Mouse (Mus musculus) erythroblast, embryonic 14.5 days (primary cell): ENCODE measurements around the gene Trmt13. TPM values are rescaled to one million over a fixed set of nuclear protein-coding genes. Genes with fewer than 3 reads are reported as not detected.

Source experiments
- H3K27me3 ChIP-seq: 2 replicates; pipeline ENCODE4 v1.6.1; 2012; ENCODE audit warnings: inconsistent platforms; ENCODE audit not compliant: control insufficient read depth
- H3K36me3 ChIP-seq: 2 replicates; pipeline ENCODE4 v1.6.1; 2012; ENCODE audit warnings: mild to moderate bottlenecking, inconsistent platforms; ENCODE audit not compliant: control insufficient read depth
- H3K4me1 ChIP-seq: 2 replicates; pipeline ENCODE4 v1.6.1; 2012; ENCODE audit warnings: inconsistent platforms; ENCODE audit not compliant: control insufficient read depth
- H3K4me3 ChIP-seq: replicated peaks from 2 replicates; pipeline ENCODE3; 2012; ENCODE audit warnings: moderate library complexity, mild to moderate bottlenecking, inconsistent platforms
- H3K9me3 ChIP-seq: 2 replicates; pipeline ENCODE4 v1.6.1; 2012; ENCODE audit warnings: low read length, inconsistent platforms, mixed read lengths; ENCODE audit not compliant: control insufficient read depth
- GATA1 ChIP-seq: IDR thresholded peaks from 2 replicates; pipeline ENCODE4 v1.6.1; 2012; ENCODE audit warnings: low read length, inconsistent platforms, mixed read lengths
- TAL1 ChIP-seq: IDR thresholded peaks from 3 replicates; pipeline ENCODE4 v1.6.1; 2012; ENCODE audit warnings: low read length, inconsistent platforms, mixed read lengths
- polyA plus RNA-seq: library from polyadenylated mRNA; stranded (reverse); fragments of >175 nt; gene quantifications from 2 replicates; pipeline ENCODE4 v1.2.3, GENCODE M21; 2012

The Trmt13 gene
- polyA plus RNA-seq, 1 experiment, result 0.10 TPM

GRCm38 (mm10) chr3:116537200-116537573 lies 77.2 kb downstream of the Trmt13 start:
- no peaks in the 10 kb centered on the region for H3K9me3 ChIP-seq
- peaks cover 3% of the 10 kb centered on the region; the same call in 1 of the 2 replicates for H3K4me1 ChIP-seq
- TF ChIP-seq TAL1, result no peak
- TF ChIP-seq GATA1, result no peak
- no peak overlapping the region for H3K4me3 ChIP-seq
- peaks cover 41% of the 10 kb centered on the region for H3K36me3 ChIP-seq
- no peaks in the 10 kb centered on the region for H3K27me3 ChIP-seq

- H3K9me3 ChIP-seq, result no peaks in the 10 kb centered on the region
- TF ChIP-seq TAL1 (no peak), GATA1 (no peak)
- H3K36me3 ChIP-seq, result peaks cover 40% of the 10 kb centered on the region
- no peaks in the 10 kb centered on the region for H3K27me3 ChIP-seq
- H3K4me1 ChIP-seq, result peaks cover 3% of the 10 kb centered on the region; the same call in 1 of the 2 replicates
- no peak overlapping the region for H3K4me3 ChIP-seq
These were observed 77.8 kb downstream of the Trmt13 start for GRCm38 (mm10) chr3:116536428-116537199.

Other genes starting within 250 kb of the Trmt13 start
- gene Cdc14a, start 190.6 kb downstream of the Trmt13 start, polyA plus RNA-seq, result 0.10 and 0.25 TPM in 2 replicates
- gene Rtca, start 106.4 kb downstream of the Trmt13 start, polyA plus RNA-seq, result 3.6 and 4.7 TPM in 2 replicates
- 0.02 and 0.03 TPM in 2 replicates for gene Dbt, start 101.5 kb downstream of the Trmt13 start, polyA plus RNA-seq
- gene Lrrc39, start 51.6 kb downstream of the Trmt13 start, polyA plus RNA-seq, result 0.01 TPM in 1 of 2 replicates, not detected in the other
- gene Sass6, start 19.6 kb downstream of the Trmt13 start, polyA plus RNA-seq, result 1.1 and 1.4 TPM in 2 replicates
- 0.30 and 0.52 TPM in 2 replicates for gene Mfsd14a, start 48.1 kb upstream of the Trmt13 start, polyA plus RNA-seq
- not detected in 2 replicates for gene Gm43191, start 66.7 kb upstream of the Trmt13 start, polyA plus RNA-seq
- gene Slc35a3, start 98.2 kb upstream of the Trmt13 start, polyA plus RNA-seq, result 0.55 and 0.71 TPM in 2 replicates
- not detected in 2 replicates for gene Agl, start 193.6 kb upstream of the Trmt13 start, polyA plus RNA-seq
- gene Frrs1, start 244.9 kb upstream of the Trmt13 start, polyA plus RNA-seq, result 0.92 and 1.8 TPM in 2 replicates